Mouse (Mus musculus) limb, embryonic 13.5 days (tissue): ENCODE measurements around the gene Uox. TPM values are rescaled to one million over a fixed set of nuclear protein-coding genes. Genes with fewer than 3 reads are reported as not detected.

ENCODE experiments used
- ATAC-seq: fragments of 200-750 bp; cut with Nextera tagmentation; 2 replicates; pipeline ENCODE4 v1.8.0; 2017; ENCODE audit warnings: low read depth, moderate number of reproducible peaks, moderate TSS enrichment; ENCODE audit not compliant: low FRiP score
- H3K27ac ChIP-seq: fragments of 300-500 bp; sonication (generic); 2 replicates; pipeline ENCODE4 v1.5.1; 2015; ENCODE audit warnings: inconsistent platforms, mild to moderate bottlenecking, moderate library complexity
- H3K27me3 ChIP-seq: fragments of 300-500 bp; sonication (generic); 2 replicates; pipeline ENCODE4 v1.6.1; 2015; ENCODE audit warnings: mild to moderate bottlenecking, inconsistent platforms
- H3K36me3 ChIP-seq: fragments of 300-500 bp; sonication (generic); 2 replicates; pipeline ENCODE4 v1.6.1; 2015; ENCODE audit warnings: inconsistent platforms, mild to moderate bottlenecking, moderate library complexity
- H3K4me1 ChIP-seq: fragments of 300-500 bp; sonication (generic); 2 replicates; pipeline ENCODE4 v1.6.1; 2015; ENCODE audit warnings: inconsistent platforms
- H3K4me2 ChIP-seq: fragments of 300-500 bp; sonication (generic); replicated peaks from 2 replicates; pipeline ENCODE4 v1.6.1; 2015; ENCODE audit warnings: inconsistent platforms, mild to moderate bottlenecking, moderate library complexity
- H3K4me3 ChIP-seq: fragments of 300-500 bp; sonication (generic); 2 replicates; pipeline ENCODE4 v1.5.1; 2015; ENCODE audit warnings: moderate library complexity, mild to moderate bottlenecking, inconsistent platforms
- H3K9ac ChIP-seq: fragments of 300-500 bp; sonication (generic); 2 replicates; pipeline ENCODE4 v1.6.1; 2015; ENCODE audit warnings: mild to moderate bottlenecking, inconsistent platforms
- H3K9me3 ChIP-seq: fragments of 300-500 bp; sonication (generic); 2 replicates; pipeline ENCODE4 v1.6.1; 2016; ENCODE audit warnings: inconsistent platforms
- WGBS: fragments of 180-500 bp; shearing (Covaris S2); methylation state at CpG from one replicate; pipeline ENCODE4 v1.1.7; 2015; 5-methylcytosine and 5-hydroxymethylcytosine counted together
- polyA plus RNA-seq: library from polyadenylated mRNA; unstranded; fragments of >200 nt; fragmentation: Nextera tagmentation; extraction: Ambion mirVana; gene quantifications from 2 replicates; pipeline ENCODE4 v1.2.1, GENCODE M21; 2015

Uox gene
- polyA plus RNA-seq, 1 experiment from 2014 or later, result 0.06 TPM

DNA sequence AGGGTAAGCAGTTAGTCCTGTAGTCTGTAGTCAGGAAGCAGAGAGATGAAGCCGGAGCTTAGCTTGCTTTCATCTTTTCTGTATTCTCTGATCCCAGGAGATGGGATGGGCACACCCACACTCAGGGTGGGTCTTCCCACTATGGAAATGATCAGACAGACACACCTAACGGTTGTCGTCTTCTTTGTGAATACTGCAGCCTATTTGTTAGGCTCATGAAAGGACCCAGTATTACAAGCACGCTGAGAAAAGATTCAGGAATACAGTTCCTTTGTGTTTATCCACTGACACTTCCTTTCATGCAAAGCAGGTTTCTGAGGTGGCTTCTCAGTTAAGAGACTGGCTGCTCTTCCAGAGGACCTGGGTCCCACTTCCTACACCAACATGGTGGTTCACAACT, 41.0 kb downstream of the Uox start:
- H3K9ac ChIP-seq, result no peak overlapping the region
- no peak overlapping the region for H3K27ac ChIP-seq
- 85% methylated on average over 4 of the region's 4 CpGs for WGBS
- ATAC-seq, result no peak
- H3K27me3 ChIP-seq, result no peaks in the 10 kb centered on the region
- no peak overlapping the region for H3K4me3 ChIP-seq
- no peaks in the 10 kb centered on the region for H3K9me3 ChIP-seq
- no peaks in the 10 kb centered on the region for H3K36me3 ChIP-seq
- H3K4me2 ChIP-seq, result no peak overlapping the region
- no peaks in the 10 kb centered on the region for H3K4me1 ChIP-seq

DNA sequence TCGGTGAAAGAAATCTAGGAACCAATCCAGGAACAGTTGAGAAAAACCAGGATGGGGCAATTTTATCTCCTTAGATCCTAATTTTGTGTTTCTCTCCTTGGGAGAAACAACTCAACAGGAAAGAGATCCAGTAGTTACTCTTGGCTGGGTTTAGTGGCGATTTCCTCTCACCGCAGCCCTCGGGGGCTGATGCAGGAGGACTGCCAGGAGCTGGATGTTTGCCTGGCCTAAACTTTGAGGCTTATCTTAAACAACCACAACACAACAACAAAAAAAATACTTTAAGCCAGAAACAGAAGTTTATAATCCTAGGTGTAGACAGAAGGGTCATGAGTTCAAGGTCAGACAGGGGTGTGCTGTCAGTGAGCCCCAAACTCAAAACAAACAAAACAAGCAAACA, 41.6 kb downstream of the Uox start:
- ATAC-seq, result no peak
- Histone ChIP-seq H3K4me2 (no peak overlapping the region), H3K4me1 (no peaks in the 10 kb centered on the region), H3K36me3 (no peaks in the 10 kb centered on the region), H3K9me3 (no peaks in the 10 kb centered on the region), H3K9ac (no peak overlapping the region), H3K4me3 (no peak overlapping the region), H3K27ac (no peak overlapping the region), H3K27me3 (no peaks in the 10 kb centered on the region)
- WGBS, result 79% methylated on average over 4 of the region's 4 CpGs

DNA sequence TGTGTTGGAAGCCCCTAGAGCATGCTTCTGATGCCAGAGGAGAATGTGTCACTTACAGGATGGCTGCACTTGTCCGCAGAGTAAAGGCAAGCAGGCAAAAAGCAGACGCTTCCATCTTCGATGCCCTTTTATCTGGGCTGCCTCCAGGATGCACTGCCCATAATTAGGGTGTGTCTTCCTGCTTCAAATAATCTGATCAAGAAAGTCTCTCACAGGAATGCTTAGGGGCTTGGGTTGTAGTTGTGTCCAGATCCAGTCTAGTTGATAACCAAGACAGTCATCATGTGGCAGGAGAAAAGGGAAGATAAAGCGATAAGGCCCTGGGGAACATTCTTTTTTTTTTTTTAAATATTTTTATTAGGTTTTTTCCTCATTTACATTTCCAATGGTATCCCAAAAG, 45.3 kb downstream of the Uox start, which contains the start of gene Dnase2b:
Gene Dnase2b (minus strand): TSS at position 101 of the 400 bp plus-strand sequence.
- no peaks in the 10 kb centered on the region for H3K4me1 ChIP-seq
- no peak within 1 kb of the TSS for H3K4me3 ChIP-seq
- no peak for ATAC-seq
- H3K9ac ChIP-seq, result no peak within 1 kb of the TSS
- no peaks in the 10 kb centered on the region for H3K9me3 ChIP-seq
- H3K27me3 ChIP-seq, result no peaks in the 10 kb centered on the region
- H3K27ac ChIP-seq, result no peak within 1 kb of the TSS
- no peak within 1 kb of the TSS for H3K4me2 ChIP-seq
- no peaks in the 10 kb centered on the region for H3K36me3 ChIP-seq
- WGBS, result 93% methylated on average over 4 of the region's 4 CpGs

DNA sequence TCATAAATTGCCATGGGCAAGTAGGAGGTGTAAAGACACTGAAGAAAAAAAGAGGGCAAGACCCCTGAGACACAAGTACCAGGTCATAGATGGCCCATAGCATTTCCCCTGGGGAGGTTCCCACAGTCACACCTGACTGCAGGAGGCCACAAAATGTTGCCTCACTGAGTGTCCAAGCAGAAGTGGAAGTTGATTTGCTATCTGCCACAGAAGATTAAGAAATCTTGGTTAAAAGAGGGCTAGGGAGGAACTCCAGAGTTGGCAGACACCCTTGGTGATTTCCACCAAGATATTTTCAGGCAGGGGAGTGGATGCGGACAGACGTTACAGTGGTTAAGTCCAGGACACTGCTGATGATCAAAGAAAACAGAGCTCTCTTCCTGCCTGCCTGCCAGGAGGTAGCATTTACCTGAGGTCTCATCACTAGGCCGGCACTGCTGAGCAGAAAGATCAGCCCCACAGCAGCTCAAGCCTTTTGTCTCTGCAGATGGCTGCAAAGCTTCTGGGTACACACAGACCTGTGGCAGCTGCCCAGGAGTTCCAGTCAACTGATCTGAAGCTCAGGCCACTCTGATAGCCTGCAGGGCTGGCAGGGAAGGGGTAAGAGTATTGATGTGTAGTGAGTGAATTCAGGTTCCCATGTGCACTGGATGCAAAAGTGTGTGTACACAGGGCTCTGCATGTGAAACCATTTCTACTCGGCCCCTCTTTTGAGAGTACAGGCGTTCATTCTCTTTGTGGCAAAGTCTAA, 46.5 kb downstream of the Uox start:
- no peak for ATAC-seq
- no peak overlapping the region for H3K27ac ChIP-seq
- no peak overlapping the region for H3K4me2 ChIP-seq

DNA sequence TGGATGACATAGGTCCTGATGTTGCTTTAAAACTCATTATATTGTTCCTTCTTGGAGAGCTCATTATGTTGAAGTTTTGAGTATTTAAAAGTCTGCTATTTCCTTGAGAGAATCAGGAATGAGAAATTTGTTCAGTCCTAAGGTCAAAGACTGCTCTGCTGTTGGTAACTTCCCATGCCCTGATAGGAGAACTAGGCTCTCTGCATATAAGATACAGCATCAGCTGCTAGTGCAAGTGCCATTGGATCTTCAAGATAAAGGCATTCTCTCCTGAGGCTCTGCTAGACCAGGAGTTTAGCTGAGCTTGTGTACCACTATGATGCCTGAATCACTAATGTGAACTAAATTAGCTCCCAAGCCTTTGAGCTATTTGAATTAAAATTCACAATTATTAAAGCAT, 47.7 kb downstream of the Uox start:
- Histone ChIP-seq H3K4me3 (no peak overlapping the region), H3K27me3 (no peaks in the 10 kb centered on the region), H3K27ac (no peak overlapping the region), H3K4me2 (no peak overlapping the region), H3K9ac (no peak overlapping the region), H3K36me3 (no peaks in the 10 kb centered on the region), H3K4me1 (no peaks in the 10 kb centered on the region), H3K9me3 (no peaks in the 10 kb centered on the region)
- no peak for ATAC-seq

More for the DNA sequence above, 46.5 kb downstream of the Uox start:
- Histone ChIP-seq H3K27me3 (no peaks in the 10 kb centered on the region), H3K4me3 (no peak overlapping the region), H3K36me3 (no peaks in the 10 kb centered on the region), H3K9me3 (no peaks in the 10 kb centered on the region), H3K9ac (no peak overlapping the region), H3K4me1 (no peaks in the 10 kb centered on the region)
- WGBS, result 76% methylated on average over 5 of the region's 5 CpGs

DNA sequence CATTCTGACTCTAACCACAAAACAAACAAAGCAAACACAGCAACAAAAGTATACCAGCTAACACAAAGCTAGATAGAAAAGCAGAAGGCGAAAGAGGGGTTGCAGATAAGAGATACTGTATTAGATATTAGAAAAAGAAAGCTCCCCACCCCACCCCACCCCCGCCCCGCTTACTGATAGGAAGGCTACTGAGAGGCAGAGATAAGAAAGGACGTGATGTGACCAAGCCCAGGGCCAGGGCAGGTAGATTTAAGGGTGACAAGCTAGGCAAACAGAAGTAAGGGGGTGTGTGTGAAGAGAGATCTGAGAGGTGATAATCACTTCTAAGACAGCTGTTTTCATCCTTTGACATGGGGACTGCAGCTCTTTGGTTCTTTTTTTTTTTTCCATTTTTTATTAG, 48.1 kb downstream of the Uox start:
- 81% methylated on average over 4 of the region's 4 CpGs for WGBS
- H3K9me3 ChIP-seq, result no peaks in the 10 kb centered on the region
- no peak overlapping the region for H3K27ac ChIP-seq
- H3K4me3 ChIP-seq, result no peak overlapping the region
- H3K36me3 ChIP-seq, result no peaks in the 10 kb centered on the region
- H3K4me2 ChIP-seq, result no peak overlapping the region
- no peak for ATAC-seq
- H3K27me3 ChIP-seq, result no peaks in the 10 kb centered on the region
- H3K4me1 ChIP-seq, result no peaks in the 10 kb centered on the region
- H3K9ac ChIP-seq, result no peak overlapping the region

DNA sequence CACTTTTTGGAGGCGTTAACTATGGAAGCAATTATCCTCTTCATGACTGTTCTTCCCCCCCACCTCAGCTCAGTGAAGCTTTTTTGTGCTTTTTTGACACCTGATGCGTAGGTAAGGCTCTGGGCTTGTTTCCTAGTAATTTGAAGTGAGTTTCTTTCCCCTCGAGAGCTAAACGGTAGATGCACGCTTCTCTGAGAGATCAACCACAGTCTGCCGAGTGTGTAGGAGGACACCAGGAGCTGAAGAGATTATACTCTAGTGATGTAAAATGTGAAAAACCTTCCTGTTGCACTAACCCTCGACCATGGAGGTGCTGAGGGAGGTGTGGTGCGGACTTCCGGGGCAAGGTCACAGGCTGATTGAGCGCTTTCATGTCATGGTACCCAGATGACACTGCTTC, 49.9 kb downstream of the Uox start:
- Histone ChIP-seq H3K9ac (no peak overlapping the region), H3K4me3 (no peak overlapping the region), H3K4me1 (no peaks in the 10 kb centered on the region), H3K9me3 (no peaks in the 10 kb centered on the region), H3K36me3 (no peaks in the 10 kb centered on the region), H3K27me3 (no peaks in the 10 kb centered on the region), H3K27ac (no peak overlapping the region), H3K4me2 (no peak overlapping the region)
- no peak for ATAC-seq
- 87% methylated on average over 10 of the region's 10 CpGs for whole genome bisulfite sequencing

DNA sequence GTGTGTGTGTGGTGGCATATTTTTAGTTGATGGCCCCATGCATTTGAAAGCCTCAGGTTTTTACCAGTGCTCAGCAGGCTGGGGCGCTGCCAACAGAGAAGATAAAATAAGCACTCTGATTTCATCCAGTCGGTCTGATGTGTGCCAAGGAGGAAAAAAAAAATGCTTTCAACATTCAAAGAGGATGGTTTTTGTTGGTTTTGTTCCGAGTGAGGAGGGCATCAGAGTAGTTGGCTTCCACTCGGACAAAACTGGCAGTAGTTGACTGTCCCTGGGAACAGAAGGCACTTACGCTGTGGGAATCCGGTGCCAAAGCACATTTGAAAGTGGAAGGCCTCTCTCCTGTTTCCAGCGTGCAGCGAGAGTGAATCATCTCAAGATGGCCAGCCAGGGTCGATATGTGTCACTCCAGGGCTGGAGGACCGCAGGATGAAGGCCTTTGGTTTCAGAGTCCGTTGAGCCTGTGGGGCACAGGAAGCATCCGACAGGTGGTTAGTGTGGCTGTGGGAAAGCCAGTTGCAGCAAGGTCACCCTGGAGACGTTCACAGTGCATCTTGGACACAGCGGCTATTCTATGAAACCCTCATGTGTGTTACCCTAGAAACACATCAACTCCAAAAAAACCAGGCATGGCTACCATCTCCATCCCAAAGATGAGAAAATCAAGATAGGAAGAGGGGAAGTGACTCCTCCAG, 50.5 kb downstream of the Uox start:
- H3K4me2 ChIP-seq, result no peak overlapping the region
- no peak overlapping the region for H3K27ac ChIP-seq
- H3K4me1 ChIP-seq, result no peaks in the 10 kb centered on the region
- H3K9me3 ChIP-seq, result no peaks in the 10 kb centered on the region
- H3K4me3 ChIP-seq, result no peak overlapping the region
- no peaks in the 10 kb centered on the region for H3K27me3 ChIP-seq
- H3K9ac ChIP-seq, result no peak overlapping the region
- H3K36me3 ChIP-seq, result no peaks in the 10 kb centered on the region
- 87% methylated on average over 14 of the region's 14 CpGs for WGBS
- ATAC-seq, result no peak

DNA sequence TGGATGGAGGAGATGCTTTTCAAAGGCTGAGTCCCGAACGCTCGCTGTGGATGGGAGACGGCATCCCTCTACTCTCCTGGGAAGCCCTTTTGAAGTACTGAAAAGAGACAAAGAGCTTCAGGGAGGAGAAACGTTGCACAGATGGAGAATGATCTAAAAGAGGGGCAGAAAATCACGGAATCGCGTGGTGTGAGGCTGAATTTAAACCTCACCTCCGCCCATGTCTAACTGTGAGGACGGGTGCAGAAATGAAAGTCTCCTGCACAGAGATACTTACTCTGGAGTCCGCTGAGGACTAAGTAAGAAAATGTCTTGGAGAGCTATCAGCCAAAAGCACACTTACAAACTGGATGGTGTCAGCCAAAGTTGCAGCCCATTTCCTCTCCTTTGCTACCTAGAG, 51.7 kb downstream of the Uox start:
- WGBS, result 87% methylated on average over 11 of the region's 11 CpGs
- no peak overlapping the region for H3K4me2 ChIP-seq
- ATAC-seq, result no peak
- no peak overlapping the region for H3K4me3 ChIP-seq
- H3K27ac ChIP-seq, result no peak overlapping the region
- no peaks in the 10 kb centered on the region for H3K9me3 ChIP-seq
- H3K4me1 ChIP-seq, result no peaks in the 10 kb centered on the region
- no peaks in the 10 kb centered on the region for H3K36me3 ChIP-seq
- H3K9ac ChIP-seq, result no peak overlapping the region
- no peaks in the 10 kb centered on the region for H3K27me3 ChIP-seq

DNA sequence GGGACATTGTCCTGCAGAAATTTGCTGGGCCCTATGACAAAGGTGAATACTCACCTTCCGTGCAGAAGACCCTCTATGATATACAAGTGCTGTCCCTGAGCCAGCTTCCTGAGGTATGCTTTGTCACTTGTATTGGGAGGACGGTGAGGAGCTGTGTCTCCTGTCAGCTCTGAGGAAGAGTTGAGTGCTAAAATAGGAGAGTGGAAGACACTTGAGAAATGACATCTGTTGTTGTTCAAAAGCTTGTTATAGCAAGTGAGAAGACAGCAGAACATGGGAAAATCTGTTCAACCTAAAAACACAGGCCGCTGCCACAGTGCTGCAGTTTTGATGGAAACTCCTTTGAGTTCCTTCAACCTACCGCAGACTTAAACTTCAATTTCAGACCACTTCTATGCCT, 55.5 kb downstream of the Uox start:
- Histone ChIP-seq H3K4me1 (no peaks in the 10 kb centered on the region), H3K4me2 (no peak overlapping the region), H3K4me3 (no peak overlapping the region), H3K27me3 (no peaks in the 10 kb centered on the region), H3K36me3 (no peaks in the 10 kb centered on the region), H3K27ac (no peak overlapping the region), H3K9me3 (no peaks in the 10 kb centered on the region), H3K9ac (no peak overlapping the region)
- WGBS, result 91% methylated on average over 4 of the region's 4 CpGs
- no peak for ATAC-seq

DNA sequence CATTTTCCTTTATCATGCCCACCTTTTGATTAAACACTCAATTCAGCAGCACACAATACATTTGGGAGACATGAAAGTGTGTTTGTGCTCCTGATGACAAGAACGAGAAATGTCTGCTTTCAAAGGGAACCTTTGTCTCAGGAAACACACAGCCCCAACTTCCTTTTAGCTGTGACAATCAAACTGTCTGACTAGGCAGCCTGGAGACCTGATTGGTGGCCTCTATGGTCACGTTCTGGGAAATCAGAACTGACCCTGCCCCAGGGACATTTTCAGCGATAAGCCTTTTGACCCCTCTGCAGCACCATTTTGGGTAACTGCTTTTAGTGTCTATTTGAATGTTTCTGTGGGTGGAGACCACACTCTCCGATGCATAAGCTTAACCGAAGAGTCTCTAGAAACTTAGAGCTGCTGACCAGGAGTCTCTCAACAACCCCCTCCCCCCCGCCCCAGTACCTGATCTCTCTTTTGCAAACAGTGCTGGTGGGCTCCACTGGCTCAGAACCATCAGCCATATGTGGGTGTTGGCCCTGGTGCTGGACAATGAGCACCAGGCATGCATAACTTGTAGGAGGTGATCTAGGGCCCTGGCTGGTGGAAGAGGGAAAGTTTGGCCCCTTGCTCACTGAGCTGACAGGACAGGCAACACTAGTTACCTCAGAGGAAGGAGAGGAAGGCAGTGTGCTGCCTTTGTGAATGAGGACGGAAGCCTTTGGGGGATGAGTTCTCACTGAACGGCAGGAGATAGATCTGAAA, 58.2 kb downstream of the Uox start:
- Histone ChIP-seq H3K9me3 (no peaks in the 10 kb centered on the region), H3K27me3 (no peaks in the 10 kb centered on the region), H3K27ac (no peak overlapping the region), H3K36me3 (no peaks in the 10 kb centered on the region), H3K4me2 (no peak overlapping the region), H3K4me1 (no peaks in the 10 kb centered on the region), H3K4me3 (no peak overlapping the region), H3K9ac (no peak overlapping the region)
- ATAC-seq, result no peak; the same call in 1 of the 2 replicates
- 81% methylated on average over 8 of the region's 8 CpGs for WGBS

DNA sequence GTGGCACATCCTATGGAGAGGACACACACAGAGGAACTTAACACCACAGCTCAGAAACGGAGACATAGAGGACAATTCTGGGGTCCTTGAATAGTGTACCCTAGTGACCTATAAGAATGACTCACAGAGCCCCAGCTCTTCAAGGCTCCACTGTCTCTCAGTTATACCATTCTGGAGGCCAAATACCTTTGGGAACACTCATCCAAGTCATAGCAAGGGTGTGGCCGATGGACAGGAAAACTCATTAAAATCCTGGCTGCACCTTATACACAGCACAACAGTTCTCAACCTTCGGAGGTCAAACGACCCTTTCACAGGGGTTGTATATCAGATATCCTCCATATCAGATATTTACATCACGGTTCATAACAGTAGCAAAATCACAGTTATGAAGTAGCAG, 62.3 kb downstream of the Uox start:
- ATAC-seq, result no peak
- Histone ChIP-seq H3K4me1 (no peaks in the 10 kb centered on the region), H3K36me3 (no peaks in the 10 kb centered on the region), H3K9me3 (no peaks in the 10 kb centered on the region), H3K27ac (no peak overlapping the region), H3K9ac (no peak overlapping the region), H3K4me2 (no peak overlapping the region), H3K4me3 (no peak overlapping the region), H3K27me3 (no peaks in the 10 kb centered on the region)
- WGBS, result 81% methylated on average over 5 of the region's 5 CpGs
